Mouse (Mus musculus): Measurements from ENCODE around the gene Smtnl2. TPM values are rescaled to one million over a fixed set of nuclear protein-coding genes. Genes with fewer than 3 reads are reported as not detected.

The Smtnl2 gene
- total RNA-seq (2023), result not detected

DNA sequence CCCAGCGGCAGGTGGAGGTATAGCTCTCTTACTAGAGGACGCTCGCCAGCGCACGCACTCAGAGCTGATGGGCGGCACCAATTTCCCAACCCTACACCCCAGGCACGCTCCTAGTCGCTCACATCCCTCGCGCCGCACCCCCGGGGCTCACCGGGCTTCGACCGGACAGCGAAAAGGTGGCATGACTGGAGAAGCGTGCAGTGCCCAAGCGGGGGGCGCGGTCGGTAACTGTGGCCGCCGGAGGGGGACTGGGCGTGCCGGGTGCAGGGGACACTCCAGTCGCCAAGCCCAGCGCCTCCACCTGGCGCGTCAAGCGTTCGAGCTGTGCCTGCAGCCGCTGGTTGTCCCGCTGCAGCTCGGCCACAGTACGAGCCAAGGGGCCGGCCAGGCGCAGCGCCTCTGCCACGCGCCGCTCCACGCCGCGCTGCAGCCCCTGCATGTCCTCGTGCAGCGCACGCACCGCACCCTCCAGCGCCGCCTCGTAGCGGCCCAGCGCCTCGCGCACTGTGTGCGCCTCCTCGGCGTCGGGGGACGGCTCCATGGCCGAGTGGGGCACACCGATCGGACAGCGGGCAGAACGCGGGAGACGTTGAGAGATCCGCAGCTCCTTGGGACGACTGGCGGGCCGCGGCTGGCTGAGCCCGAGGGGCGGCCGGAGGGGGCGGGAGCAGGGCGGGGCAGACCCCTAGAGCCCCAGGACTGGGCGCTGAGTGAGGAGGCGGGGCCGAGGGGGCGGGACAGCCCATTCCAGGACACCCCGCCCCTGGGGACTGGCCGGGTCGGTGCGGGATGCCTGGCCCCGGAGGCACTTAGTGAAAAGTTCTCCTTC lies at the start of gene Smtnl2:
Smtnl2 (minus strand) TSS at position 621 of the 829 bp plus-strand sequence.

DNA sequence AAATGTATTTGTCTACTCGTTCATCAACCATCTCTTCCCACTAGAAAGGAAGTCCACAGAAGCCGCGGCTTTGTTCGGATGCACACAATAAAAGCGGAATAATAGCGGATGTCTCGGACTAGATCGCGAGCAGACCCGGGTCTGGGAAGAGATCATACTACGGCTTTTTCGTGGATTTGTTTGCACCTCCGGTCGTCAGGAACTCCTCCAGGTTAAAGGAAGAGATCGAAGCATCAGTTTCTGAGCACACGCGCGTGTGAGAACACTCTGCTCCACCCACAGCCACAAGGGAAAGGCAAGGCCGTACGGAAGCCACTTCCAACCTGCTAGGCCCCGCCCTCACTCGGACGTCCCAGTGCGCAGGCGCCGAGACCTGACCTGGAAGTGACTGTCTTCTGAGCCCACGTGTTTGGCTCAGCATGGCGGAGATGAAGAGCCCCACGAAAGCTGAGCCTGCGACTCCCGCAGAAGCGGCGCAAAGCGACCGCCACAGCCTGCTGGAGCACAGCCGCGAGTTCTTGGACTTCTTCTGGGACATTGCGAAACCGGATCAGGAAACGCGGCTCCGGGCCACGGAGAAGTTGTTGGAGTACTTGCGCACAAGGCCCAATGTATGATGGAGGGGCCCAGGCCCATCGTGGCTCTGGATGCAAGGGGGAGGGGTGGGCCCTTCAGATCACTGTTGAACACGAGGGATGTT lies 29.6 kb upstream of the Smtnl2 start, which contains the start of gene Mybbp1a:
Mybbp1a (plus strand) TSS at position 391 of the 700 bp plus-strand sequence.

DNA sequence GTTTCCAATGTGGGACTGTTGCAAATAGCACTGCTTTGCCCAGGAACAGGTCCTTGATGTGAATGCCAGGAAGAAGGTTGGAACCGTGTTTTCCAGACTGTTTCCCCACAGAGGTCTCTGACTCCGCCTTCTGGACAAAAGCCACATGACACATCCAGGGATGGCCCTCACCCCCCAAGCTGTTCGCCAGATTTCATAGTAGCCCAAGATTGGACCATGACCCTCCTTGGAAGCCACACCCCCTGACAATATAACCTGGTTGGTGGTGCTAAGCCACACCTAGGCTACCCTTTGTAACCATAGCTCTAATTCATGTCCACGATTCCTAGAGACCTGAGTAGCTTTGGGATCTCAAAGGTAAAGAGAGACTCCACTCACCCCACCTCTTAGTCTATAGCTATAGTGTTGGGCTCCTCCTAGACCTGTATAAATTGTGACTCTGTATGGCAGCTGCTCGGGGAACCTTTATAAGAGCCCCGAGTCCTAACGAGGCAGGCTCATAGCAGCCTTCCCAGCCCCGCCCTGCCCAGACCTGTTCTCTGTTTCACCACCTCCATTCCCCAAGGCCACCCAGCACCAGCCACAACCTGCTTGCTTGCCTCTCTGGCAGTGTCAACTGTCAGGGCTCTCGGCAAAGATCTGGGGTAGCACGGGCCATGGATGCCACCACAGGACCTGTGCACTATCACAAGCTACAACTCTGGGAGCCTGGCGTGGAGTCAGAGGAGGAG lies 23.6 kb upstream of the Smtnl2 start, which contains the start of gene Ggt6:
Ggt6 (plus strand) TSS at position 564 of the 731 bp plus-strand sequence.

DNA sequence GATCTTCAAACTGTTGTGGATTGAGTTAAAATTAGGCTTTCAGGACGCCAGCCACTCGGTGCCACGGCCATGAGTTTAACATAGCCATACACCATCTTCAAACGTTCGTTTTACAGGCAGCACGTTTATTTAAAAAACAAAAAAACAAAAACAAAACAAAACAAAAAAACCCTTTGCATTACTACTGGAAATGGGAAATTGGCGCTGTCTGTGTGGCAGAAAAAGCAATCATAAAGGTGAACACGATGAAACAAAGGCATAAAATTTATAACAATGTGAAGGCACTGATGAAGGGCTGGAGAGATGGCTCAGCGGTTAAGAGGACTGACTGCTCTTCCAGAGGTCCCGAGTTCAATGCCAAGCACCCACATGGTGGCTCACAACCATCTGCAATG lies 49.2 kb downstream of the Smtnl2 start, which contains the start of gene Tekt1:
Tekt1 (minus strand) TSS at position 96 of the 395 bp plus-strand sequence.

Other genes starting within 250 kb of the Smtnl2 start
- under 1 TPM; 0.50 to 0.93 TPM for gene Gm43951, start 204.9 kb downstream of the Smtnl2 start, total RNA-seq (2023)
- 10 to 100 TPM; 17.8 to 21.2 TPM for gene 4933427D14Rik, start 204.3 kb downstream of the Smtnl2 start, total RNA-seq (2023)
- 10 to 100 TPM; 34.3 to 36.7 TPM for gene Txndc17, start 204.2 kb downstream of the Smtnl2 start, total RNA-seq (2023)
- gene Med31, start 196.1 kb downstream of the Smtnl2 start, total RNA-seq (2023), result 10 to 100 TPM; 12.6 to 18.3 TPM
- not detected for gene Slc13a5, start 144.5 kb downstream of the Smtnl2 start, total RNA-seq (2023)
- gene Xaf1, start 110.1 kb downstream of the Smtnl2 start, total RNA-seq (2023), result 10 to 100 TPM; 40.9 to 62.3 TPM
- gene Fbxo39, start 97.3 kb downstream of the Smtnl2 start, total RNA-seq (2023), result 1 to 10 TPM in 1 of 2 experiments, under 1 TPM in 1; 0.44 to 1.1 TPM
- not detected for gene Tekt1, start 49.3 kb downstream of the Smtnl2 start, total RNA-seq (2023)
- gene Ggt6, start 23.8 kb upstream of the Smtnl2 start, total RNA-seq (2023), result not detected
- gene Mybbp1a, start 29.6 kb upstream of the Smtnl2 start, total RNA-seq (2023), result 100 to 1,000 TPM; 176 to 178 TPM
- gene Spns2, start 78.2 kb upstream of the Smtnl2 start, total RNA-seq (2023), result 1 to 10 TPM; 1.7 to 2.7 TPM
- 1 to 10 TPM in 1 of 2 experiments, under 1 TPM in 1; 0.86 to 1.6 TPM for gene Spns3, start 138.8 kb upstream of the Smtnl2 start, total RNA-seq (2023)
- gene Ube2g1, start 195.6 kb upstream of the Smtnl2 start, total RNA-seq (2023), result 10 to 100 TPM; 34.0 to 40.5 TPM